Mouse (Mus musculus) lung, adult 2 months (tissue): ENCODE data around the gene Sult6b2.

Experiments used
- CTCF ChIP-seq: fragments of 200-500 bp; IDR thresholded peaks from 2 replicates; pipeline ENCODE4 v1.5.1; 2011; ENCODE audit warnings: mild to moderate bottlenecking, low read length, control low read depth; ENCODE audit not compliant: insufficient read depth
- POLR2A ChIP-seq: fragments of 200-500 bp; IDR thresholded peaks from 2 replicates; pipeline ENCODE4 v1.6.1; 2011; ENCODE audit warnings: low read depth, mild to moderate bottlenecking, control low read depth, low read length, borderline replicate concordance; ENCODE audit errors: extremely low read depth

DNA sequence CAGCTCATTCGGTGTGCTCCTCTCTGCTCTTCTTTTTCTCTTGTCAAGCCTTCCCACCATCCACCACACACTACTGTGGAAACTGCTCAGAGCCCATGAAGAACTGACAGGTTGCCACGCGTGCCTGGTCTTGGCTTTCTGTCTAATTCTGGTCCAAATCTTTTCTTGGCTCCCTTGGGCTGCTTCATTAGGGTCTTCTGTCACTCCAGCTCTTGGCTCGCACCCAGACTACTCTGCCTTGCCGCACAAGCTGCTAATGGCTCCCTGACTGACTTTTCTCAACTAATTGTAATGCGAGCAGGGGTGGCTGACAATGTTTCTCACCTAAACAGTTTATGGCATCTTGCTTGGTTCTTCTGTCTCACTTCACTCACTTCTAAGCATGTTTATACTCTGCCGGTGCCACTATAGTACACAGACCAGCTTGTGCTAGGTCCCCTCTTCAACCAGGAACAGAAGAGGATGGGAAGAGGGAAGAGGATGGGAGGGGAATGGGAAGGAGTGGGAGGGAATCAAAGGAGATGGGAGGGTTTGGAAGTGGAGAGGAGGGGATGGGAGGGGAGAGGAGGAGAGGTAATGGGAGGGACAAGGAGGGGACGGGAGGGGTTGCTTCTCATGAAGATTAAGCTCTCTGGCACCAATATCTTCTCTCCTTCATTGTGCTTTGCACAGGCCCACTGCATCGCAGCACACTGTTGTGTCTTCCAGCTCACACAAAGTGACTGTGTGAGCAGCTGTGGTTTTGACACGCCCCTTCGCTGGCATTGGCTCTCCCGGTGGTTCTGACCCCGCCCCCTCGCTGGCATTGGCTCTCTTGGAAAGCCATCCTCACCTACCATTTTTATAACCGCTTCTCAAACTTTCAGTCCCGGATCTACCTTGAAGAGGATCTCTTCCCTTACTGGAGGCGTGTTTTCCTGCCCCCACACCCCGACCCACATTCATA is 16.0 kb downstream of the Sult6b2 start:
- no peak for TF ChIP-seq CTCF
- no peak for TF ChIP-seq POLR2A
